Mouse (Mus musculus): ENCODE results near the gene Tax1bp3.

Gene Tax1bp3

DNA sequence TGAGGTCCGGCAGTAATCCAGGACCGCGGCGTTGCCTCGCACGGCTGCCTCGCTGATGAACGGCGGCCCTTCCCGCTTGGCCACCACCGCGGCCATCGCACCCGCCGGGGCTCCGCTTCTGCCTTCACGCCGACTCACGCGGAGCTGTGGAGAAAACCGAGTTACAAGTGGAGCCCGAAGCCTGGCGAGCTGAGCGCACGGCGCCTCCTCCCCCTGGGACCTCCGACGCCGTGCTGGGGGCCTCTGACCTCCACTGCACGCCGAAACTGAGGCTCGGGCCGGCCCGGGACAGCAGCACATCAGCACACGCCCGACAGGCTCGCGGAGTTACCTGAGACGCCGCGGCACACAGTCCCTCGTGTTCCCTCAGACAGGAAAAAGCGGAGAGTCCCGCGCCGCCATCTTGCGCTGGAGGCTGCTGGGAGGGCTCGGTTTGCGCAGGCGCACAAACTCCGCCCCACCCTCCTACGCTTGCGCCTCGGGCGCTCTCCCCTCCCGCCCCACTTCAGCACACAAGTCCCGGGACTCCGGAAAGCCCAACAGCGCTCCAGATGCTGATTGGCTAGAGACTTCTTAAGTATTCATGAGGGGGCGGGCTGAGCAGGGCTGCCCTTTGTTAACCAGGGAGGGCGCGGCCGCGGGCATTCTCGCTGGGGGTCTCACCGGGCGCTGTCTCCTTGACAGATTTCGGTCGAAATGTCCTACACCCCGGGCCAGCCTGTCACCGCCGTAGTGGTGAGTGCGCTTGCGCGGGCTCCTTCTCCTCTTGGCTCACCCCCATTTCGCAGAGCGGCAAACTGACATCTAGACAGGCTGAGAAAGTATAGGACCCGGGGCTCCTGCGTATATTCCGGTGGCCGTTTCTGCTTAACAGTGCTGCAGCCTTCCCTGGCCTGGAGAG, at the start of gene Tax1bp3, which contains the start of gene Emc6:
TSS of gene Tax1bp3 (plus strand) at position 476 of the 901 bp plus-strand sequence.
TSS of gene Emc6 (minus strand) at position 430 of the 901 bp plus-strand sequence.
- peak; percentile 94 for DNase-seq (ENCODE audit: extremely low read depth, low read depth)

DNA sequence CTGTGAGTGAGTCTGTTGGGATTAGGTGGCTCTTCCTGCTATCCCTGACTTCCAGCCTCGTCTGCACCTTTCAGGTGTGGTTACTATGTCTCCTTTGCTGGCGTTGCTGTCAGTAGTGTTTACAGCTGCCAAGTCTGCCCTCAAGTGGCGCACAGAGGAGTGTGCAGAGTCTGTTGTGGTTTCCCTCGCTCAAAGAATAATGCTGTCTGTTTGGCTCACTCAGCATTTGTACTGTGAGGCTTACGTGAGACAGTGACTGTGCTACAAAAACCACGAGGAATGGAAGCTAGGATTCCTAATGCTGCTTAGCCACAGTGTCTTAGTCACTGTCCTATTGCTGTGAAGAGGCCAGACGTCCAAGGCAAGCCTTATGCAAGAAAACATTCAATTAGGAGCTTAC, 45.9 kb upstream of the Tax1bp3 start:
- no peak for DNase-seq (ENCODE audit: extremely low read depth, low read depth)

DNA sequence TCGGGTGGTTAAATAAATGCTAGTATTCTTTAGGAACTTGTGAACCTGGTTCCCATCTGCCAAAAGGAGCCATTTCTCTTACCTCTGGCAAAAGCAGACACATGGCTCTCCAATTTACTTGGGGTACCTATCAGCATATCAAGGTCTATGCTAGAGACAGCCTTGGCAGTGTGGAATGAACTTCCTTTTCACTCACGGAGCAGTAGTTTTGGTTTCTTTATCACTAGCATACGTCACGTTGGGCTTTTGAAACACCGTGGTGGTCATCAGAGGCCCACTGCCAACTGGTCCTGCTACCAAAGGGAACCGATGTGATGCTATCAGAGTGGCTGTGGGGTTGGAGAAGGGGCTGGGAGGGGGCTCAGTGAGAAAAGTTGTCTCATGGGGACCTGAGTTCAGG, 43.9 kb upstream of the Tax1bp3 start:
- no peak for DNase-seq (ENCODE audit: extremely low read depth, low read depth)

DNA sequence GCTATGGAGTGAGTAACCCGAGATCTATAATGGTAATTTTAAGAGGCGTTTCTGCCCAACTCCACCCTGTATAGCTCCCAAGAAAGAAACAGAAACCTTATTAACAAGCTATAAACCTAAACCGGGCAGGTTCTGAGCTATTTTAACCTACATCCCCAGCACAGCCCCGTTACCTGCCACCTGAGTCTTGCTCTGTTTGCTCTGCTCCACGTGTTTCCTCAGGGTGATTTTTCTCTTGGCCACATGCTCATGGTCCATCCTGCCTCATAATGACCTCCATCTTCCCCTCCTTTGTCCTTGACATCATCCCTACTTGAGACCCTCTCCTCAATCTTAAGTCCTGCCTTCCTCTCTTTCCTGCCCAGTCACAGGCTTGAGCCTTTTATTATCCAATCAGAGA, 42.7 kb upstream of the Tax1bp3 start:
- DNase-seq (ENCODE audit: extremely low read depth, low read depth) = no peak

DNA sequence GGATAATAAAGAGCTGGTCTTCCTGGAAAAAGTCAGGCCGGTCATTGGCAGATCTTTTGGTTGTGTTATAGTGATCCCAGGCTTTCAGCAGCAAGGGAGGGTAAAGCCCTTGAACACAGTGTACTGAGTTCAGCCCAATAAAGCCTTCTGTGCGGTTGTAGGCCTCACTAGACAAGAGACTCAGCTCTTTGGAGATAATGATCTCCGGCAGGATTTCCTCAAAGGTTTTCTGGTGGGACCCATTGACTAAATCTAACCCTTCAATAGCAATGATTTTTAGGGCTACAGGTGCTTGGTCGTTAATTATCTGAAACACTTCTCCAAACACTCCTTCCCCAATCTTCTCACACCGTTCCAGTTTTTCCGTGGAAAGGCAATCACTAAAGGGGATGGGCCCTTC, 40.3 kb upstream of the Tax1bp3 start:
- no peak for DNase-seq (ENCODE audit: extremely low read depth, low read depth)

DNA sequence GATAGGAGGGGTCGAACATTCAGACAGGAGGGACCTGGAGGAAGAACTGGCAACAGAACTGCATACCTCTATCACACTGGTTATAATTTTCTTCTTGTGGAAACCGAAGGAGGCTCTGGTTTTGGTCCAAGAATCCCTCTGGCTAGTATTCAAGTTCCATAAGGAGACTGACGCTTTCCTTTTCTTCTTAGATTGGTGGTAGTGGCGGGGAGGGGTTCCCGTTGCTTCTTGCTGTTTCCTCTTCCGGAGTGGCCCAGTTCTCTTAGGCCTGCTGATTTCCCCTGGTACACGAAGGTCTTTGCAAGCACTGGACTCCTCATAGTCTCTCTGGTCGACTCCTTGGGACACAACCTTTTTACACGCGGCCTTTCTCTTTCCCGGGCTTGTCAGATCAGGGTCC, 39.8 kb upstream of the Tax1bp3 start:
- DNase-seq (ENCODE audit: extremely low read depth, low read depth) = no peak

DNA sequence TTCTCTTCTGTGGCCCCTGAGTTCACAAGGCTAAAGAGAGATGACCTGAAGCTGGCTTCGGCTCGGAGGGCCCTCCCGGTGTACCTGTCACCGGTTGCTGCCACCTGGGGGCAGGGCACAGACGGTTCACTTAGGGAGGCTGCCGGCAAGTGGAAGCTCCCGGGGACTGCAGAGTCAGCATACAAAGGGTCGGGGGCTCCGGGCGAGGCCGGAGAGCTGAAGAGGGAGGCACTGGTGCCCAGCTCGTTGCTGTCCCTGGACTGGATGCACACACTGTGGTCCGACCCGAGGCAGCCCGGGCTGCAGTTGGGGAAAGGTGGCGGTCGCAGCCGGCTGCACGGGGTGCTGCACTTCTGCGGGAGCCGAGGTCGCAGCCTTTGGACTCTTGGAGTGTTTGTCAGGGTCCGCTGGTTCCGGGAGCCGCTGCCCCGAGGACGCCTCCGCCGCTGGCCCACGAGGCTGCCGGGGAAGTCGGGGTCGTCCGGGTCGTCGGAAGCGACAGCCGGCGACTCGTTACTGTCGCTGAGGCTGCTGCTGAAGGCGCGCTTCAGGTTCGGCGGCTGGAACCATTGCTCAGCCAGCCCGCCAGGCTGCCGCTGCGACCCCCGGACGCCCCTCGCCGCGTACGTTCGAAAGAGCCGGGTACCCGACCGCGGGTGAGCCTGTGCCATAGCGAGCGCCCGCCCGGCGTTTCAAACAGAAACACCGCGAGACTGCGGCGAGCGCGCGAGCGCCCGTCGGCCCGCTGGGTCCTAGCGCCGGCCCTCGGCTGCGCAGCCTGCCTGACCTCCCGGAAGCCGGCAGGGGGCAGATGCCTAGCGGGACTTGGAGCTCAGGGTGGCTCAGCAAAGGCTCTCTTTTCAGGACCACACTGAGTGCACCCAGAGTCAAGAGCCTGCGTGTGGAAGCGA, 39.0 kb upstream of the Tax1bp3 start, which contains the start of gene Haspin:
TSS of gene Haspin (minus strand) at position 704 of the 911 bp plus-strand sequence.
- peak; percentile 76 for DNase-seq (ENCODE audit: extremely low read depth, low read depth)

DNA sequence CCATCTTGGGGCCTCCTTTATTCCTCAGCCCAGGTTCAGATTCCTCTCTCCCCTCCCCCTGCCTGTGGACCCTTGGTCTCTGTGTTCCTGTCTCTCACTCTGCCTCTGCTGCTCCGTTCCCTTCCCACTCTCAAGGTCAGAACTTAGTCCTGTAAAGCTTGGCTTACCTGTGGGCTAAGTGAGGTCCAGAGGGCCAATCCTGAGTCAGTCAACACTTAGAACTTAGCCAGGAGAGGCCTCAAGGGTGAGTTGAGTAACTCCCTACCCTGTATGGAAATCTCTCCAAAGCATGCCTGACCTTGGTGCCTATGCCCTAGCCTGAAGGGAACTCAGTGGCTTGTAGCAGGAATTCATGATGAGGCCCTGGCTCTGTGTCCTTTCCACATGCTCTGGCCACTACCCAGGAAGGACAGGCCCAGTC, 32.6 kb upstream of the Tax1bp3 start:
- DNase-seq (ENCODE audit: extremely low read depth, low read depth) = no peak

DNA sequence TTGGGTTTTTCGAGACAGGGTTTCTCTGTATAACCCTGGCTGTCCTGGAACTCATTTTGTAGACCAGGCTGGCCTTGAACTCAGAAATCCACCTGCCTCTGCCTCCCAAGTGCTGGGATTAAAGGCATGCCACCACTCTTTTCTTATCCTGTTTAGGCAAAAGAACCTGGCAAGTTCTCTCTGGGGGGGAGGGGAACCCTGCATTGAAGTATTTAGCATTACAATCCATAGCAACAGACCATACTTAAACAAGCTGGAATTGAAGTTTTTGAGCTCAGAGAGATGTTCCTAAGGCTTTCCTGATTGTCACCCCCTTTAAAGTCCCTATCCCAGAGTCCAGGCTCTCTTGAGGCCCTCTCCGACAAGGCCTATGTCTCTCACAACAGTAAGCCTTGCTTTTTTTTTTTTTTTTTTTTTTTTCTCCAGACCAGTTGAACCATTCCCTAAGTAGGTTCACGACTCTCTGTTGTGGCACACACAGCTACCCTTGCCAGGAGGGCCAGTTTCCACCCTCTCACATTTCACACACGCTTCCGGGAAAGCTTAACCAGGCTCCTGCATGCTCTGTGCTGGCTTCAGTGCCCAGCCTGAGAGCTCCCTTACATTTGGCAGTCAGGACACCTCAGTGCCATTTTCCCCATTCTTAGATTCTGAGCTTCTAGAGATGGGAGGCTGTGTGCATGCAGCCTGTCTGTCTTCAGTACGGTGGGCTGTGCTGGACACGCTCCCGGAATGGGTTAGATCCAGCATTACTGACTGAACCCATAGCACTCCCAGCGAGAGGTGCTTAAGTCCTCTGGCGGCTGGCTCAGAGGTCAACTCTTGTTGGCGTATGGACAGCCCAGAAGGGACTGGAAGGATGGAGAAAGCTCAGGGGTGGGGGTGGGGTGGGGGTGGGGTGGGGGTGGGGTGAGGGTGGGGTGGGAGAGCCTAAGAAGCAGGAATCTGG, 30.6 kb upstream of the Tax1bp3 start:
- DNase-seq (ENCODE audit: extremely low read depth, low read depth) = no peak

DNA sequence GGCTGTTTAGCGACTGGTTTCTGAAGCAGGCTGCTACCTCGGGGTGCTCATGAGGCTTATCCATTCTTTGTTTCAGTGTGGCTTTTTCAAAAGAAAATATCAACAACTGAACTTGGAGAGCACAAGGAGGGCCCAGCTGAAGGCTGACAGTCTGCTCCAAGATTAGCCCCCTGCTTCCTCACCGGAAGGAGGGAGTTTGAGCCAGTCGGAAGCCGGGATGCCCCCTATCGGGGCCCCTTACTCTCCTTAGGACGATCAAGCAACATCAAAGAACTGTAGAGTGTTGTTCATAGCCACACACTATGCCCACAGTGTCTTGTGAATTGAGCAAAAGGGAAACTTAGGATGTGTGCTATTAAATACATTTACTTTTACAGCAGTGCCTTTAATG, 29.9 kb upstream of the Tax1bp3 start:
- no peak for DNase-seq (ENCODE audit: extremely low read depth, low read depth)

DNA sequence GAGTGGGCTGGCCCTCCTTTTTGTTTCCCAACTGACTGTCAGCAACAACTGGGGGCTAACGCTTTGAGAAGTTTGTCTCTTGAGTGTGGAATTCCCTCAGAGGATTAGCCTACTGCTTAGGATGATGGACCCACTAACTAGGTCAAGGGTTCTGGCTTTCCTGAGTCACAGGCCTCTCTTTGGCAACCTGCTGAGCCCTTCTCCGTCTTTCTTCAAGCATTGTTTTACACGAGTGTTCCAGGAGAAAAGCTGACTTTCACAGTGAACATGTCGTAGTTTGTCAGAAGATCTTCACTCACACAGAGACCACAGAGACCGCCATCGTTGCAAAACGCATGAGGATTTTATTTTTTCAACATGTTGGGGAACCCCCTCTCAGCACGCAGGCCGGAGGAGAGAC, 28.7 kb upstream of the Tax1bp3 start:
- DNase-seq (ENCODE audit: extremely low read depth, low read depth) = no peak

DNA sequence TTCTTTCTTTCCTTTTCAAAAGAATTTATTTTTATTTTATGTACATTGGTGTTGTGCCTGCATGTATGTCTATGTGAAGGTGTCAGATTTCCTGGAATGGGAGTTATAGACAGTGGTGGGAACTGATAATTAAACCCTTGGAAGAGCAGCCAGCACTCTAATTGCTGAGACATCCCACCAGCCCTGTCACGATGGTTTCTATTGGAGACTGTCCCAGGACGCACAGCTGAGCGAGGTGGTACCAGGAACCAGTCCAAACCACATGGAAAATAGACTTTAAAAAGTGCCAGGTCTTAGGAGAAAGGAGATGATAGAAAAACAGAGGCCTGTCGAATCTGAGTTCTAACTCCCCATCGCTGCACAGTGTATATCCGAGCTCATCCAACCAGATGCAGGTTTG, 21.8 kb upstream of the Tax1bp3 start:
- DNase-seq (ENCODE audit: extremely low read depth, low read depth) = no peak

DNA sequence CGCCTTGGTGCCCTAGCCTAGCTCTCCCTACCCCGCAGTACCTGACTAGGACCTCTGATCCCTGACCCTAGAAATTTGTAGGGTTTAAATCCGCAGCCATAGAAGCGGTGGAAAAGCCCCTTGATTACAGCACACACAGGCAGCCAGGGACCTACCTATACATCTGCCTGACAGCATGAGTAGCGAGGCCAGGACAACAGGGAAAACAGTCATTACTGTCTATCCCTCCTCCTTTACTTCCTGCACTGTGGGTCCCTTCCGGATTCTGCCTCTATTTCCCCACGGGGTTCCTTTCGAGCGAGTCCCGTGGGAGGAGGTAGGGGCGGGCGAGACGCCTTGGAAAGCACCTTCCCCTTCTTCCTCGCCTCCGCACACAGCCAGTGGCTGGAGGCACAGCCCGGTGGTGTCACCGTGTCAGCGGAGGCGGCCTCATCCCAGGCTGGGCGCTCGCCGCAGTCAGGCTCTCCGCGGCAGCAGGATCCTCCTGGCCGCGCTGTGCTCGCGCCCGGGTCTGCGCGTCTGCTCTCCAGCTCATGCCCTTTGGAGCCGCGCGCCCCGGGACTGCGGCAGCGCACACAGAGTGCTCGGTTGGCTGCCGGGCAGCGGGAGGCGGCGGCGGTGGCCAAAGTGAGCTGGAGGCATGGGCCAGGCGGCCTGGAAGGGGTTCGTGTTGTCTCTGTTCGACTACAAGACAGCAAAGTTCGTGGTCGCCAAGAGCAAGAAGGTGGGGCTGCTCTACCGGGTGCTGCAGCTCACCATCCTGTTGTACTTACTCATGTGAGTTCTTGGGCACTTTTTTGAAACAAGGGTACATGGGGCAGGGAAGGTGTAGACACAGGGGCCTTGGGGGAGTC, 16.7 kb upstream of the Tax1bp3 start, which contains the start of gene P2rx5:
TSS of gene P2rx5 (plus strand) at position 465 of the 854 bp plus-strand sequence.
- no peak for DNase-seq (ENCODE audit: extremely low read depth, low read depth)

DNA sequence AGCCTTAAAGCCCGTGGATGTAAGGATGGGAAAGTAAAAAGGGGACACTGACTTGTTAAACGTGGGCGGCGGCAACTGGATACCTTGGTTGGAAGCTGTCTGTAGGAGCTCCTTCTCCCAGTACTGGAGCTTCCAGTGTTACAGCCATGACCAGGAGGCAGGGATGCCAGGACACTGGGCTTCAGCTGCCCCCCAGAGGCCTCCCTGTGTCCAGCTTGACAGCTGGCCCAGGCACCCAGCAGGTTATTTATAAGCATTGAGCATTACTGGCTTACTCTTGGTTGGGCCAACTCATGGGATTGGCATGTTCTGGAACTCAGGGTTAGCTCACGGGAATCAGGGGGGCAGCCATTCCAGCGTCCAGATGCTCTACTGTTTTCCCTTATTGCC, 16.1 kb upstream of the Tax1bp3 start:
- DNase-seq (ENCODE audit: extremely low read depth, low read depth) = no peak

DNA sequence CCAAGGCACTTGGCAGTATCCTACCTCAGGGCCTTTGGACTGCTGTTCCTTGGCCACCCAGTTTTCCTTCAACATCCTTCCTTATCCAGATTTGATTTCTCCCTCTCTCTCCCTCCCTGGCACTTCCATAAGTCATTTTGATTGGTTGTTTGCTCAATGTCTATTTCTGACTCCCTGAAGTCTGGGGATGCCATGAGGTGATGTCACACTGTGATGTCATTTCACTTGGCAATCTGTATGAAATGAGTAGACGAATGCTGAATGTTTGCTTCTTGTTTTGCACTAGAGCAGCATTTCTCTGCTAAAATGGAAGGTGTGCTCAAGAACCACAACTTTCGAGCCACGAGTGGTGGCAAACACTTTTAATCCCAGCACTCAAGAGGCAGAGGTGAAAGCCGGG, 15.3 kb upstream of the Tax1bp3 start:
- no peak for DNase-seq (ENCODE audit: extremely low read depth, low read depth)

DNA sequence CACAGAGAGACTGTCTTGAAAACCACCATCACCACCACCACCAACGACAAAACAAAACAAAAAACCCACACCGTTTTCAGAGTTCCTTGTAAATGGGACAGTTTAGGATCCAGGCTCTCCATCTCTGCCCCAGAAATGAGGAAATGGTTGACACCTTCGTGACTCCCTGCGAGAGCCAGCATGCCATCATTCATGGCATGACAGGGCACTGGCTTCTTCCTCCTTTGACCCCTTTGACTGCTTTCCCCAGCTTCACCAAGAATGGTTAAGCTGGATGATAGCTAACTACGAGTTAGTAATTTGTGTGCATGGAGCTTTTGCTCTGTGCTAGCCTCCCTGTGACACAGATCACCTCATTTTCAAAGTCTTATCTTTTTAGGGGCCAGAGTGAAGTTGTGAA, 14.6 kb upstream of the Tax1bp3 start:
- no peak for DNase-seq (ENCODE audit: extremely low read depth, low read depth)

DNA sequence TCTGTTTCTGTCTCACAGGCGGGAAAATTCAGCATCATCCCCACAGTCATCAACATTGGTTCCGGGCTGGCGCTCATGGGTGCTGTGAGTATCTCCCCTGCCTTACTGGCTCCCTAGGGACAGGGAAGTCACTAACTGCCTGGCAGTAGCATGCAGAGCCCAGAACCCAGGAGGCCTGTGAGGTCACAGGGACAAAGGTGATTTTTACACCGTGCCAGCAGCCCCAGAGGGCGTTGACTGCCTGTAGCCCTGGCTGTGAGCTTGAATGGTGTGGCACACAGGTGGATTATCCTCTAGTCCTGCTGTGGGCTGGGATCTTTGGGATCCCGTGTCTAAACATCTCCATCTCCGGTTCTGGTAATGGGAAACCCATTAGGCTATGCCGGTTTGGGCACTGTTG, 8.8 kb upstream of the Tax1bp3 start:
- DNase-seq (ENCODE audit: extremely low read depth, low read depth) = no peak

DNA sequence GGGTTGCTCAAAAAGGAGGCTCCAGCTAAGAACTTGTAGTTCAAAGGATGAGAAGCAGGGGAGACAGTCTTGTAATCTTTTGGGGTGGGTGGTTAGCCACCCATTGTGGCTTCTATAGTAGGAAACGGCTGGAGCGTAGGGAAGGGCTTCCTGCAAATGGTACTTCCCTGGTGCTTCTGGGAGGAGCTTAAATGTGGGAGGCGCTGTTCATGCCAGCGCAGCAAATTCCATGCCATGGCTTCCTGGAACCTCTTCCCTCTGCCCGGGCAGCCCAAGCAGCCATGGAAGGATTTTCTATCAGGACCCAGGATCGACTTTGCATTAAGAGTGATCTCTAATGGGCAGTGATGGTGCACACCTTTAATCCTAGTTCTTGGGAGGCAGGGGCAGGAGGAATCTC, 8.3 kb upstream of the Tax1bp3 start:
- no peak for DNase-seq (ENCODE audit: extremely low read depth, low read depth)

DNA sequence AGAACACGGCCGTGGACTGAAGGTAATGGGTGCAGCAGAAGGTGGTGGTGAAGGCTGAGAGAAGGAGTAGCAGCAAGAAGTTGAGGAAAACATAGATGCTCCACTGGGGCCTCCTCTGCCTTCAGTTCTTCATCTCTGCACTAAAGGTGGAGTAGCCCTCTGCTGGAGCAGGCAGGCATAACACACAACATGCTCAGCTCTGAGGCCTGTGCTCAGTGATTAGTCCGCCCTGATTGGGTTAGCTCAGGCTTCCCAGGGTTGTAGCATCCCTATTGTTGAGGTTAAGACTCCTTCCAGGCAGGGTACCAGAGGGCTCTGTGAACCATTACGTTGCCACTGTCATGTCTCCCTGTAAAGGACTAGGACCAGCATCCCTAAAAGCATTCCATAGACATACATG, 7.7 kb upstream of the Tax1bp3 start:
- peak; percentile 43 for DNase-seq (ENCODE audit: extremely low read depth, low read depth)

DNA sequence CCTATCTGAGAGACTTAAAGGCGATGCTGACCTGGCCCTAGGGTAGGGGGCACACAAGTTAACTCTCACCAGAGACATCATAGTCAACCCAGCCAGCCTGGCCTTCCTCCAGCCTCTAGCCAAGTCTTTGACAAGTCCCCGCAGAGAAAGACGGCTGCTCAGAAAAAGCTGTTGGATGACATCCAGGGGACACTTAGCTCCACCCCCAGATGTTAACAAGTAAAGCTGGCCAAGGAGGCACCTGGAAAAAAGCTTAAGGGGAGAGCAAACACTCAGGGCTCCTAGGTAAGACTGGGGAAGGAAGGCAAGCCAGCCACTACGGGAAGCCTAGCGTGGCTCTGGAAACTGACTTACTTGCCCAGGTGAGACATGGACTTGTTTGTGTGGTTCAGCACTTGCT, 4.7 kb upstream of the Tax1bp3 start:
- DNase-seq (ENCODE audit: extremely low read depth, low read depth) = no peak
